Mouse (Mus musculus) liver, embryonic 11.5 days (tissue): Measurements from ENCODE around the gene Olfr823. TPM values are rescaled to one million over a fixed set of nuclear protein-coding genes. Genes with fewer than 3 reads are reported as not detected.

Experiments used
- polyA plus RNA-seq: library from polyadenylated mRNA; unstranded; fragments of >200 nt; fragmentation: Nextera tagmentation; extraction: Ambion mirVana; gene quantifications from 2 replicates; pipeline ENCODE4 v1.2.1, GENCODE M21; 2014

Olfr823 gene
- polyA plus RNA-seq, 1 experiment from 2014 or later, result not detected

Other genes starting within 250 kb of the Olfr823 start
- gene Olfr814, start 235.5 kb downstream of the Olfr823 start, polyA plus RNA-seq, result not detected in 2 replicates
- not detected in 2 replicates for gene Olfr815, start 209.5 kb downstream of the Olfr823 start, polyA plus RNA-seq
- not detected in 2 replicates for gene Olfr816, start 199.8 kb downstream of the Olfr823 start, polyA plus RNA-seq
- gene Olfr818, start 166.3 kb downstream of the Olfr823 start, polyA plus RNA-seq, result not detected in 2 replicates
- gene Olfr819, start 148.1 kb downstream of the Olfr823 start, polyA plus RNA-seq, result not detected in 2 replicates
- not detected in 2 replicates for gene Olfr247, start 139.2 kb downstream of the Olfr823 start, polyA plus RNA-seq
- gene Gm10310, start 130.3 kb downstream of the Olfr823 start, polyA plus RNA-seq, result not detected in 2 replicates
- not detected in 2 replicates for gene Olfr820, start 102.8 kb downstream of the Olfr823 start, polyA plus RNA-seq
- gene Olfr821, start 85.0 kb downstream of the Olfr823 start, polyA plus RNA-seq, result not detected in 2 replicates
- gene Olfr822, start 44.2 kb downstream of the Olfr823 start, polyA plus RNA-seq, result not detected in 2 replicates
- gene Olfr824, start 14.6 kb upstream of the Olfr823 start, polyA plus RNA-seq, result not detected in 2 replicates
- gene Olfr825, start 51.4 kb upstream of the Olfr823 start, polyA plus RNA-seq, result not detected in 2 replicates
- not detected in 2 replicates for gene Olfr826, start 68.8 kb upstream of the Olfr823 start, polyA plus RNA-seq
- not detected in 2 replicates for gene Olfr827, start 99.0 kb upstream of the Olfr823 start, polyA plus RNA-seq
- gene Neurod4, start 164.9 kb upstream of the Olfr823 start, polyA plus RNA-seq, result not detected in 2 replicates
- gene Tespa1, start 207.5 kb upstream of the Olfr823 start, polyA plus RNA-seq, result 3.3 and 4.4 TPM in 2 replicates